Mouse (Mus musculus) adrenal gland, postnatal 36 days (tissue): ENCODE results near the gene Rab33a. TPM values are rescaled to one million over a fixed set of nuclear protein-coding genes. Genes with fewer than 3 reads are reported as not detected.

Experiments
- DNase-seq, 2 experiments: peaks; one replicate each; pipeline ENCODE4 v3.0.0; 2021; ENCODE audit warnings: mixed read lengths in 1 of 2
- long read RNA-seq, 2 experiments: library from polyadenylated mRNA; stranded (forward); transcript quantifications; one replicate each; pipeline ENCODE4 v2.0.0; 2021; ENCODE audit warnings: borderline sequencing depth in 2 of 2
- total RNA-seq, 2 experiments: library from RNA; stranded (reverse); gene quantifications; 2 replicates each; pipeline ENCODE4 v1.2.3; 2021

The Rab33a gene
- total RNA-seq, result 10 to 100 TPM in 1 of 2 experiments, 1 to 10 TPM in 1; 7.9 to 25.9 TPM
- long read RNA-seq, experiment 1, transcript Rab33a-201 (2 exons, 1,158 nt), result major isoform, 43 of 49 reads
- long read RNA-seq, experiment 1, partial matches to known transcripts, result 1 of 49 reads
- long read RNA-seq, experiment 1, other reads (novel, unspliced or antisense), result 5 of 49 reads
- long read RNA-seq, experiment 2, transcript Rab33a-201 (2 exons, 1,158 nt), result major isoform, 8 of 8 reads
- long read RNA-seq, experiment 2, partial matches to known transcripts, result 0 of 8 reads
- long read RNA-seq, experiment 2, other reads (novel, unspliced or antisense), result 0 of 8 reads

DNA sequence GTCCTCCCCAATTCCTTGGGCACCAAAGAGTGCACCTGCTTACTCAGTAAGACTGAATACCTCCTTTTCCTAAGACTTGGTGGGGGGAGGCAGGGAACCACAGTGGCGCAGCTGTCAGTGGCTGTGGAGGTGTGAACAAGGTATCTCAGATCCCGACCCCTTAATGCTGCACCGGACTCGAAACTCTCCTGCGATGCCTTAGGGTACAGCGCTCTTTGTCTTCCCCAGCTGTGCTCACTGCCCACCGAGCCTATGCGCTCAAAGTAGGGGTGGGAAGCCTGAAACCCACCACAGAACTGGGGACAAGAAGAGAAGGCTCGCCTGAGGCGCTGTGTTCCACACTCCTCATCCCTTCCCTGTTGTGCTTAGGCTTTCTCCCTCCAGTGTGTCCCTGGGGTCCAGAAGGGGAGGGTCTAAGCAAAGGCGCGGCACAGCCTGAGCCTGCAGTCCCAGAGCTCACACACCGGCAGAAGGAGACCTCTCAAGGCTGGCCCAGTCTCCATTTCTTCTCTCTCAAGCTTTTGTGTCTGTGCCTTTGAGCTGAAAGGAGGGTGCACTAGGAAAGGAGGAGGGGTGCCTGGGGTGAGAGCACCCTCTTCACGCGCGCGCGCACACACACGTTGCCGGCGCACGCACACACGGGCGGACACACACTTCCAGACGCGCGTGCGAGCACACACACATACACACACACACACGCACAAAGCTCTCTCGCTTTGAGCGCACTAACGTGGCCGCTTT, at the start of gene Rab33a:
Gene Rab33a (plus strand): TSS at position 478 of the 741 bp plus-strand sequence.
- peak in 1 of 2 experiments; percentile 24 for DNase-seq

DNA sequence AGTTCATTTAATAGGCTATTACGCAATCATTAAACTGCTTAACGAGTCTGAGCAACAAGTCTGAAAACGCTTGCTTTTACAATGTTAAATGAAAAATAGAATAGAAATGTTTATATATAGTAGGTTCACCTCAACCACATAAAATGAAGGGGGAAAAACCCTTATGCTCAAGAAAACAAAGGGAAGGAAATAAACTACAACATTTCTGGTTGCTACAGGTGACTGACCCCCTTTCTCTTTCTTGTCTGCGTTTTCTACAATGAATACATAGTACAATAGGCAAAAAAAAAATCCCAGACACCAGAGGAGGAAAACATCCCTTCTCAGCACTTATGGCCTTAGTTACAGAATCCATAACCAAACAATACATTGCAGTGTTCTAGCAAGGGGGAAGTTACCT, 38.0 kb upstream of the Rab33a start:
- no peak for DNase-seq

GRCm38 (mm10) chrX:48481687-48482086, 37.4 kb upstream of the Rab33a start:
- no peak for DNase-seq

DNA sequence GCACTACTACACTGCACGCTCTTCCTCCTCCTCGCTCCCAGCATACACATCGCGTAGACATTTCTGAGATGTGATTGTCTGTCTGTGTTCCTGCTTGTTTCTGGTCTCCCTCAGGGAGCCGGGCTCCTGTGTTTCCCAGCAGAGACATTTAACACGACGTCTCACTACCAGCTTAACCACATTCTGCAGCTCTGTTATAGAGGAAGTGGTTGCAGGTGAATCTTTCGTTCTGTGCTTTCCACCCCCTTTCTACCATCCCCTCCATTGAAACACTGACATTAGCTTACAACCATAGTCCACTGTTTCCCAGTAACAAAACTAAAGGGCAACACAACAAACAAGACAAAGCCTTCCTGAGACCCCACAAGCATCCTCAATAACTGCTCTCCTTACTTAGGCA, 25.3 kb upstream of the Rab33a start:
- DNase-seq, result no peak

GRCm38 (mm10) chrX:48513166-48513807, 5.8 kb upstream of the Rab33a start, which contains the start of gene Aifm1:
TSS of gene Aifm1 (minus strand) at chrX:48513563.
- peak; percentile 94 for DNase-seq

DNA sequence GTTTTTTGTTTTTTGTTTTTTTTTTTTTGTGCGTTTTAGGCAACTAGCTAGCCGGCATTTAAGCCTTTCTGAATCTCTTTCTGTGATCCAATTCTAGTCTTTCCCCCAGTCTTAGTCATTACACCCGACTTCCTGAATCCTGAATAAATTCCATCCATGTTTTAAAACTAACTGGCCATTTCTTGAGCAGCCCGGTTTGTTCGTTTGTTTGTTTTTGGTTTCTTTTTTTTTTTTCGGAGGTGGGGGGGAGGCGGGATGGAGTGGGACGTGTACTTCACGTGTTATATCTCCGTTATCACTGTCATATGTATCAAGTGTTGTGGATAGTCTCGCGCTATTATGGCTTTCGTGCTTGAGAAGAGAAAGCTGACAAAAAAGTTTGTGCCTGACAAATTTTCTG, 5.3 kb upstream of the Rab33a start:
- no peak for DNase-seq

- peak; percentile 27 to 28 for DNase-seq
Observed at GRCm38 (mm10) chrX:48518211-48518807, 776 bp upstream of the Rab33a start.

DNA sequence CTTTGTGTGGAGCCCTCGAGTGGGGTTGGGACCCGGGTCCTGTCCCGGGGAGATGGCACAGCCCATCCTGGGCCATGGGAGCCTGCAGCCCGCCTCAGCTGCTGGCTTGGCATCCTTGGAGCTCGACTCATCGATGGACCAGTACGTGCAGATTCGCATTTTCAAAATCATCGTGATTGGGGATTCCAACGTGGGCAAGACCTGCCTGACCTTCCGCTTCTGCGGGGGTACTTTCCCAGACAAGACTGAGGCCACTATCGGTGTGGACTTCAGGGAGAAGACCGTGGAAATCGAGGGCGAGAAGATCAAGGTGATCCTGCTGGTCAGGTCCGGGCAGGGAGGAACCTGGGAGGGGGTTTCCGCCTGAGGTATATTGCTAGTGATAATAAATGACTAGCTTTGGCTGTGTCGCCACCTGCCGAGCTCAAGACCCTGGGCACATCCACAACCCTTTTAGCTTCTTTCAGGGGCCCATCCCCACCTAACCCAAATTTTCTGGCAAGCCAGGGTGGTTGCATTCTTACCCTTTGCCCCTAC, 532 bp downstream of the Rab33a start:
- no peak for DNase-seq

- DNase-seq, result peak; percentile 21 to 41
Observed at GRCm38 (mm10) chrX:48521651-48522050, 2.6 kb downstream of the Rab33a start.

- DNase-seq, result no peak
Observed at GRCm38 (mm10) chrX:48523512-48523911, 4.4 kb downstream of the Rab33a start.

DNA sequence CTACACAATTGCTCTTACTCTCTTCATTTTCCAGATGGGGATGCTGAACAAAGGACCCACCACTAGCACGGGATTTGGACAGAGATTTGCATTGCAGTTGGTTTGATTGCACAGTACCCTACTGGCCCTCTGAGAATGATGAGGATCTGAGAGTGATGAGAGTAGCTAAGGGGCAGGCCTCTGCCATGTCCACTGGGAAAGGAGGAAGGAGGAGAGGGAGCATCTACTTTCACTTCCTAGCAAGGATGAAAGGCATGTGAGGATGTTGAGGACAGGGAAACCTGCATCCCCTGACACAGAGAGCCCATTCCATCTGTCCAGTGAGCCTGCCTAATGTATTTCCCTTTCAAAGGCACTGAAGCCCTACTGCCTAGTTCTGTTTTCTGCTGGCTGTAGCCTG, 6.2 kb downstream of the Rab33a start:
- DNase-seq, result no peak

DNA sequence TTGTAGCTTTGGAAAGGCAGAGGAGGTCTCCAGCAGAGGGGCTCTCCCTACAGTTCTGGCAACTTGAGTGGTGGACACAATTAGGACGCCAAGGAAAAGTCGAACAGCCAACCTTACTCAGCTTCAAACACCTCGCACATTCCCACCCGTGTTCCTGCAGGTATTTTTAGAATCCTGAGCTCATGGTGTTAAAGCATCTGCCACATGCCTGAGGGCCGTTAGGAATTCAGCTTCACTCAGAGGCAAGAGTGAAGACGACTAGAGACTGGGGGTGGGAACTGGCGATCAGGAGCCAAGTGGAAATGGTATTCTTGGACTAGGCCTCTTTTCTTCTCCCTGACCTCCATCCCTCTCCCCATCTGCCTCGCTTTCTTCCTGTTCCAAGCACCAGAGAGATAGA, 6.8 kb downstream of the Rab33a start:
- DNase-seq, result no peak

DNA sequence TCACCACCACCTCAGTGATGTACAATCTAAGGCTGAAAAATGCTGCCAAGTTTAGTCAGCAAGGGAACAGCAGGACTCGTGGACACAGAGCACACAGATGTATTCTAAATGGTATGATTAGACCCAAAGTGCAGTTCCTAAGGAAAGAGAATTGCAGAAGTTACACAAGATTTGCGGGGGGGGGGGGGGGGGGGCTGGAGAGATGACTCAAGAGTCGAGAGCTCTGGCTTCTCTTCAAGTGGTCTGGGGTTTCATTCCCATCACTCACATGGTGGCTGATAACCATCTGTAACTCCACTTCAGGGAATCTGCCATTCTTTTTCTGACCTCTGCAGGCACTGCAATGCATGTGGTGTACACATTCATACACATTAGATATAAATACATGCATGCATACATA, 7.3 kb downstream of the Rab33a start:
- DNase-seq, result no peak

DNA sequence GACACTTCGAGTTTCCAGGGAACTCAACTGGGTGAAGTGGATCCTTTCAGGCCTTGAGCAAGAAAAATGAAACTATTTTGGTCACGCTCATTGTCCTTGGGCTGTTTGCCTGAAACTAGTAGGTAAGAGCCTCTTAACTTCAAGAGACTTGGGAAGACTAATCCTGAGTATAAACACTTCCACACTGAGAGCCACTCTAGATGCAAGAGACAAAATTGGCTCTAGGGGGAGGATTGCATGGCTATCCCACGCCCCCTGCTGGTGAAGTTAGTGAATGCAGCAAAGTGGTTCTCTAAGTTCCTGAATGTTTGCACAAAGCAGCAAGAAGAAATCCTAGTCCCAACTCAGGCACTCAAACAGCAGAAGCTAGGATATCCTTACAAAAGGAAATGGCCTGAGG, 13.1 kb downstream of the Rab33a start:
- DNase-seq, result peak; percentile 75 to 82

Other genes starting within 250 kb of the Rab33a start
- 10 to 100 TPM in 1 of 2 experiments, 1 to 10 TPM in 1; 9.8 to 11.2 TPM for gene Bcorl1, start 177.9 kb upstream of the Rab33a start, total RNA-seq
- 10 to 100 TPM; 10.9 to 19.1 TPM for gene Elf4, start 56.2 kb upstream of the Rab33a start, total RNA-seq
- gene Aifm1, start 5.7 kb upstream of the Rab33a start, total RNA-seq, result 100 to 1,000 TPM; 163 to 224 TPM
- gene Zfp280c, start 75.2 kb downstream of the Rab33a start, total RNA-seq, result 10 to 100 TPM; 10.8 to 15.0 TPM
- 10 to 100 TPM; 11.9 to 15.3 TPM for gene Slc25a14, start 104.1 kb downstream of the Rab33a start, total RNA-seq
- gene Gpr119, start 155.2 kb downstream of the Rab33a start, total RNA-seq, result under 1 TPM in 1 of 2 experiments, not detected in 1; 0.20 TPM
- gene Rbmx2, start 175.7 kb downstream of the Rab33a start, total RNA-seq, result 1 to 10 TPM; 2.9 to 3.1 TPM